Mouse (Mus musculus) liver, embryonic 14.5 days (tissue): ENCODE measurements at regions not wholly inside any gene's neighbourhood (a gene's known extent, or its start where the extent isn't known, plus 50 kb on each side); places are given as distances from the start of the nearest gene placed in this dataset.

ENCODE experiments used
- CTCF ChIP-seq: IDR thresholded peaks from 2 replicates; pipeline ENCODE4 v1.5.1; 2016; ENCODE audit warnings: antibody characterized with exemption, low read depth, control low read depth
- EP300 ChIP-seq: IDR thresholded peaks from 2 replicates; pipeline ENCODE4 v1.6.1; 2016; ENCODE audit warnings: antibody characterized with exemption, low read depth

GRCm38 (mm10) chr1:163159911-163160310 lies 74.4 kb upstream of the Mroh9 start:
- no peak for TF ChIP-seq CTCF
- TF ChIP-seq EP300 = no peak
